Mouse (Mus musculus): ENCODE measurements at regions not wholly inside any gene's neighbourhood (a gene's known extent, or its start where the extent isn't known, plus 50 kb on each side); places are given as distances from the start of the nearest gene placed in this dataset.

DNA sequence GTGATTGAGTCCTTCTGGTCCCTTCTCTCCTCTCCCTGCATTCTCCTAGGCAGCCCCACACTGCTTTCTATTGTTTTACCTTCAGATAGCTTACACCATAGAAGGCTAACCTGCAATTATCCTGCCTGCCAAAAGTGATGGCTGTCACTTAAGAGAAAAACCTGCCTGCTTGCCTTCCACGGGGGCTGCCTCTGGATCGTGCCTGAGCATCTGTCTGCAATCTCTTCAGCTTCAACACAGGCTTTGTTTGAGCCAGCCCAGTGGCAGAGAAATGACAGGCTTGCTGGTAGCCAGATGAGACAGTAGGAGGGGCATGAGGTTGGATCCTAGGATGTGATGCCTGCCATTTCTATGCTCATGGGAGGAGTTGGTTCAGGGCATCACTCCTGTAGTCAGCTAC lies 345.2 kb upstream of the Tshz3 start:
- no peak for TF ChIP-seq EP300 (IDR thresholded peaks at IDR 0.05; ENCODE audit: insufficient read depth, low read depth, low read length)
- no peak for TF ChIP-seq CTCF (IDR thresholded peaks at IDR 0.05; ENCODE audit: low read depth, low read length)
